Mouse (Mus musculus): ENCODE measurements around the gene Pitpnm2.
"Not testable (repeated sequence)": the region's sequence is repeated elsewhere in the genome, so short reads cannot be mapped to it uniquely, and the experiment has no call there.

Pitpnm2 gene

GRCm38 (mm10) chr5:124221037-124221735 is 28.4 kb downstream of the Pitpnm2 start:
- DNase-seq (ENCODE audit: low spot score): peak; percentile 83

DNA sequence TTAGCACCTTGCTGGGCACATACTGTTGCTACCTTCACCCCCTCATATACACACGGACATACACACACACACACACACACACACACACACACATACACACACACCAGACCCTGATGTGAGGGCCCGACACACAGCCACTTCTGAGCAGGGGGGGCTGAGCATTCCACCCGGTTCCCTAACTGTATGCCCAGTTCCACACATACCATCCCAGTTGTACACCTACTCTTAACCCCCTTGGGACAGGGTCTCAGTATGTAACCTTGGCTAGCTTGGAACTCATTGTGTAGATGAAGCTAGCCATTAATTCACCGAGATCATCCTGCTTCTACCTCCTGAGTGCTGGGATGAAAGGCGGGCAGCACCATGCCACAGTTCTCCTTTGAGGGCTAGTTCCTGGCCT is 29.0 kb downstream of the Pitpnm2 start:
- no peak for DNase-seq (ENCODE audit: low spot score)

DNA sequence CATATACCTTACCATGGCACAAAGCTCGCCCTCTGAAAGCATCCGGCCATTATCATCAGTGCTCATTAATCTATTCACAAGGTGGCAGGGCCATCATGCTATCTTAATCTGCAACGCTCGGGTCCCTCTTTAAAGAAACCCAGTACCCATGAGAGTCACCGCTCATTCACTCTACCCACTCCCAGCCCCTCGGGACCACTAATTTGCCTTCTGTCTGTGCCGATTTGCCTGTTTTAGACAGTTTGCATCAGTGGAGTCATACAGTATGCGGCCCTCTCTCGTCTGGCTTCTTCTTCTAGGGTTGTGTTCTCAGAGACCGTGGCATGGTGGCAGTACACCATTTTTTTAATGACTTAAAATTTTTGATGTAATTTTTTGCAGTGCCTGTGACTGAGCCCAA is 30.1 kb downstream of the Pitpnm2 start:
- DNase-seq (ENCODE audit: low spot score): no peak

DNA sequence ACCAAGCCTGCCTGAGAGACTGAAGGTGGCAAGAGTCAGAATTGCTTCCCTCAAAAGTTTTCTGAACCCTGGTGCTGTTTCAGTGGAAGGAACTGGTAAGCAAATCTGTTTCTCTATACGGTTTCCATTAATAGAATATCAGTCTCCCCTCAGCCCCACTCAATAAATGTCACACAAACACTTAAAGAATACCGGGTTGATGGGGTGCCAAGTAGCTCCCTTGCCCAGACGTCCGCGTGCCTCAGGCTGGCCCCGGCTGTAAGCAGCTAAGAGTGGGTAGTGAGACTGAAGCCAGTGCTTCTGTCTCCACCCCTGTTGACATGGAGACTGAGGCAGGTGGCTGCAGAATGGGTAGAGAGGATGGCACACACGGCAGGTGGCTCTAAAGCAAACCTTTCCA is 30.6 kb downstream of the Pitpnm2 start:
- no peak for DNase-seq (ENCODE audit: low spot score)

DNA sequence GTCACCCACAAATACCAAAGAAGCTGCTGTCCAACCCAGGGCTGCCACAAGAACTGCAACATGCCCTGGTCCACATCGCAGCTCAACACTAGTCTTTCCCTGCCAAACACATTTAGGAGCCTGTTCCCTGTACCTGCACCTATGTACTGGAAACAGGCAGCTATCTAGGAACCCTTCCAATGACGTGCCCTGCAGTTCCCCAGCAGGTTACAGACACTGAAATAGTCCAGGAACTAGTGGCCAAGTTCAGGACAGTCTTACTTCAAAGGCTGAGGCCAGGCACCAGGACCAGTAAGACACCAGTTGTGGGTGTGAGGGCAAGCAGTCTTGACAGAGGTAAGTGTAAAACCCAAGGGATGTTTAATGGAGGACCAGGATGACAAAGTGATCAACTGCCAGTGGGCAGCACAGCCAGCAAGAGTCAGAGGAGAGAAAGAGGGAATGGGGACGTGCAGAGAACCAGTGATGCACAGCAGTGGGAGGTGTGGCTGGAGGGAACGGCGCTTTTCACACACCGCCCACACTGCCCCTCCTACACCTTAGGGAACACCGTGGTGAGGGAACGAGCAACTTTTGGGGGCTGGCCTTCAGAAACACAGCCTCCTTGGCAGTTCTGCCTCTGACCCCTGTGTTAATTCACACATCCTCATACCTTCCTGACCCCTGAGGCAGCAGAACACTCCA is 31.9 kb downstream of the Pitpnm2 start:
- DNase-seq (ENCODE audit: low spot score): no peak

DNA sequence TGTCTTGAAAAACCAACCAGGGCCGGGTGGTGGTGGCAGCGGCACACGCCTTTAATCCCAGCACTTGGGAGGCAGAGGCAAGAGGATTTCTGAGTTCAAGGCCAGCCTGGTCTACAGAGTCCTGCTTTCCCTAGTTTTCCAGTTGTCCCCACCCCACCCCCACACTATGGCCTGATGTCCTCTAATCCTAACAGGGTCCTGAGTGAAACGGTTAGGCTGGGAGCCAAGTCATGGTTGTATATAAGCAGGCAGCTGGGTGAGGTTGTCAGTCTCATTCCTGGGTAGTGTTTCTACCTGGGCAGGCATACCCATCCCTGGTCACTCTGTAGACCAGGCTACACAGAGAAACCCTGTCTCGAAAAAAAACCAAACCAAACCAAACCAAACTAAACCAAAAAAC is 32.5 kb downstream of the Pitpnm2 start:
- DNase-seq (ENCODE audit: low spot score): not testable (repeated sequence)

DNA sequence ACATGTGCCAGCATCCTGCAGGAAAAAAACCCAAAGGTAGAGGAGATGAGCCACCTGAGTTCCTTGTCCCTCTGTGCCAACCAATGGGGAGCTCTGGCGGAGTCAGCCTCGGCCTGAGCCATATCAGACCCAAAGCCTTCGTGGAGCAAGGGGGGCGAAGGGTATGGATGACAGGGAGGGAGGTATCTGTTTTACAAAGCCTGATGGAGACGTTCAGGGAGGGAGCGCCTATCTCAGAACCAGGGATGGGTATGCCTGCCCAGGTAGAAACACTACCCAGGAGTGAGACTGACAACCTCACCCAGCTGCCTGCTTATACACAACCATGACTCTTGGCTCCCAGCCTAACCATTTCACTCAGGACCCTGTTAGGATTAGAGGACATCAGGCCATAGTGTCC is 33.2 kb downstream of the Pitpnm2 start:
- DNase-seq (ENCODE audit: low spot score): no peak

GRCm38 (mm10) chr5:124215647-124216046 is 33.9 kb downstream of the Pitpnm2 start:
- DNase-seq (ENCODE audit: low spot score): no peak

- DNase-seq (ENCODE audit: low spot score): no peak
Measured at GRCm38 (mm10) chr5:124214516-124215145, 34.9 kb downstream of the Pitpnm2 start.

- no peak for DNase-seq (ENCODE audit: low spot score)
Measured at GRCm38 (mm10) chr5:124213588-124214469, 35.7 kb downstream of the Pitpnm2 start.

DNA sequence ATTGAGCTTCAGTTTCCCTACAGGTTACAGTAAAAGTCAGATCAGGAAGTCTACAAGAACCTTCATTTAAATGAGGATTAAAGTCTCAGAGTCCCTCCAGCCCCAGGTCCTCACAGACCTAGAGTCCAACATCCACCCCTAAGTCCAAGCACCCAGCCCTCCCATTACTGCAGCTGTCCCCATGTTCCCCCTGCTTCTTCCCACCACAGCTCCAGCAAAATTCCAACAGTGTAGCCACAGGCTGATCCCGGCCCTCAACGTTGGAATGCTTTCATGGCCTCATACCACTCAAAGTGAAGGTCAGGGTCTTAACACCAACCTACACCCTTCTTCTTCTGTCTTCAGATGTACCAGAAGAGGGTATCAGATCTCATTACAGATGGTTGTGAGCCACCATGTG is 37.9 kb downstream of the Pitpnm2 start:
- DNase-seq (ENCODE audit: low spot score): no peak

DNA sequence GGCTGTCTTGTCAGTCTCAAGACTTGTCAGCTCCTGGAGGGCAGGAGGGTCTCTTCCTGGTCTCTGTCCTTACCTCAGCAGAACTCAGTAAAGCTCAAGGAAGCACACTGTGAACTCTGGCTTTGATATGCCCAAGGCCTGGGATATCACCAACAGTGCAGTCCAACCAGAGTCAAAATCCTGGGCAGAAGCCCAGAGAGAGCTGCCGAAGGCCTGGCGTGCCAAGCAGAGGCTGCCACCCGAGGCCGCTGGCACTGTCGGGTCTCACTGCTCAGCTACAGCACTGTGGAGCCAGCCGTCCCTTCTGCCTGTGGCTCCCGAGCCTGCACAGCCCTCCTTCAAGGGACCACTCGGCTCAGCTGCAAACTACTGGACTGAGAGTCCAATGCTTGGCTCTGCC is 38.3 kb downstream of the Pitpnm2 start:
- no peak for DNase-seq (ENCODE audit: low spot score)

DNA sequence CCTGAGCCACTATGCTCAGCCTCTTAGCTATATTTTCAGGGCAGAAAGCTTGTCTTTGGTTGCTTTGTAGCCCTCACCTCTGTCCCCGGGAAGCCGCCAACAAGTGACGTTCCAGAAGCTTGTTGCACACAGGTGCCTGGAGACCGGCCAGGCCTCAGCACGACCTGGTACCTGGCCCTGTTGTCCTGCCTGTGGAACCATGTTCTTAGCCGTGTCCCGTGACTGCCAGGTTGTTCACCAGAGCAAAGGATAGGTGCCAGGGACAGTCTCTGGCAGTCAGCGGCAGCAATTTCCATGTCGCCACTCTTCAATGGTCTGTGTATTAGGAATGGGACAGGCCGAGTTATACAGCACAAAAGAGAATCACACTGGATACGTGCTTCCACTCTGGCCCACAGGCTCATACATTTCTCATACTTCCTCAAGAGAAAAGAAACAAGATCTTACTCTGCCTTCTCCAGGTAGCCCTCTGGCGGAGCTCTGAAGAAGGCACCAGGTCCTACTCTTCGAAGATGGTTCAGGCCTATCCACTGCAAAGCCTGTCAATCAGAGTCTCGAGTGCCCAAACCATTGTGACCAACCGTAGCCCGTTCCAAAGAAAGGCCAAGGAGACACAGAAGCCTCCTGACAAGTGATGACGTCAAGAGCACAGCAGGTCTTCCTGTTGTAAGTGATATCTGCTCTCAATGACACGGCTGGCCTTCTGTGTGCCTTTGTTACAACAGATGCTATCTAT is 39.1 kb downstream of the Pitpnm2 start:
- DNase-seq (ENCODE audit: low spot score): no peak

DNA sequence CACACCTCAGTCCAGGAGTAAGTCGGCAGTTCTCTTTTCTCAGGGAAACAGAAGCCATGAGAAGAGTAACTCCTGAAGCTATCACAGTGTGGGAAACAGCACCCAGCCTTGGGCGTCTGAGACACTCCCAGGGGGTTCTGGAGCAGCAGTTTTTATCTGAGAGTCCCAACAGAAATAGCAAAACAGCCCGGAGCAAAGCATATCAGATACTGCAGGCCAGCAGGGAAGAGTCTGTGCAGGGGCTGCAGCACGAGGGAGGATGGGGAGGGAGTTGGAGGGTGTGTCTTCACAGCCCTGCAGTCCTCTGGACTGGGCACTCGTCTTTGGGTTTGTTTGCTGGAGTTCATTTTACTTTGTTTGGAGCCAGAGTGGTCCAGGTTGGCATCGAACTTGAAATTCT is 39.7 kb downstream of the Pitpnm2 start:
- DNase-seq (ENCODE audit: low spot score): no peak

DNA sequence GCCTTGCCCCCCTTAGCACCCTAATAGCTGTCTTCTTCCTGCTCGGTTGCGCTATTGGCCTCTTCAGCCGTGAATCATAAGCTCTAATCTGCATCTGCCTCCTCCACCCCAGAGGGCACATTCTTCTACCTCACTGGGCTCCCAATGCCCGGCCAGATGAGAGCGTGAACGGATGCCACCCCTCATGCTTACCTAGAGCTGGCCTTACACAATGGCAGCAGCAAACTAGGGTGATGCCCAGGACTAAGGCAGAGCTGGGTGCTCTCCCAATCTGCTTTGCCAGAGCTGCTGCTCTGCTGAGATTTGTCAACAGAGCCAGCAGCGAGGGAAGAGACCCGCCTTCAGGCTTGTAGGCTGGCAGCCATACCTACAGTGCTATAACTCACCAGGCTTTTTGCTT is 41.5 kb downstream of the Pitpnm2 start:
- DNase-seq (ENCODE audit: low spot score): no peak

- DNase-seq (ENCODE audit: low spot score): no peak
Measured at GRCm38 (mm10) chr5:124206481-124207038, 43.0 kb downstream of the Pitpnm2 start.

DNA sequence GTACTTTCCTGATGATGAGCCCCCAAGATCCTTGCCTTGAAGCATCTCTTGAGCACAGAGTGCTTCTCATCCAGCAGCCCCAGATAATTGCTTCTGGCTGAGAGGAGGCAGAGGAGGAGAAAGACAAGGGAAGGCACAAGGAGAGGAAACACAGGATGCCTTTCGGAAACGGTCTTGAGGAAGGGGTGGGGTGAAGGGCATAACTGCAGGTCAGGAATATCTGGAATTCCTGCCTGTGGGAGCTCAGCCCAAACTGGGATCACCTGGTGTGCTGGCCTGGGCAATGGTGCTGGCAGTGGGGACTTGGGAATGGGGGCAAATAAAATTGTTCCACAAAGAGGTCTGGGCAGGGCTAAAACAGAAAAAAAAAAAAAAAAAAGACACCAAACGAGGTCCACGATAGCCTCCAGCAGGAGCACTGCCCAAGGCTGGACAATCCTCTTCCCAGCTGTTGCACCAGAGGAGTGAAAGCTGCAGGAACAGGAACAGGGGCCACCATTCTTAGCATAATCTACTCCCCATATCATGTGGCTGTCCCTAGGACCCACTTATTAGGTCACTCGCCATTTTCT is 43.7 kb downstream of the Pitpnm2 start:
- DNase-seq (ENCODE audit: low spot score): no peak

DNA sequence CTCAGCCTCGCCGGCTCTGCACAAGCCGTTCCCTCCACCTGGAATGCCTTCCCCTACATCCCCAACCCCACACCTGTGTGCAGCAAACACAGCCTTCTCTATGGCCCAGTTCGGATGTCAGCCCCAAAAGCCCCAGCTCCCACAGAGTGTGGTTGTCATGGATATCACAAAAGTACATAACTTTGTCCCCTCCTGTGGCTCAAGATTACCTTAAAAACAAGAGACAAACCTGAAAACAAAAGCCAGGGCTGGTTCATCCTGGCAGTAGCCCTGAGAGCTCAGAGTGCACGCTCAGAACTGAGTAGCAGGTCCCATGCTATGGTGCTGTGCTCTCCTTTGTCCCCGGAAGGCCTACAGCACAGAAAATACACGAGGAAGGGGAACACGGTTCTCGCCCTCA is 44.3 kb downstream of the Pitpnm2 start:
- no peak for DNase-seq (ENCODE audit: low spot score)

DNA sequence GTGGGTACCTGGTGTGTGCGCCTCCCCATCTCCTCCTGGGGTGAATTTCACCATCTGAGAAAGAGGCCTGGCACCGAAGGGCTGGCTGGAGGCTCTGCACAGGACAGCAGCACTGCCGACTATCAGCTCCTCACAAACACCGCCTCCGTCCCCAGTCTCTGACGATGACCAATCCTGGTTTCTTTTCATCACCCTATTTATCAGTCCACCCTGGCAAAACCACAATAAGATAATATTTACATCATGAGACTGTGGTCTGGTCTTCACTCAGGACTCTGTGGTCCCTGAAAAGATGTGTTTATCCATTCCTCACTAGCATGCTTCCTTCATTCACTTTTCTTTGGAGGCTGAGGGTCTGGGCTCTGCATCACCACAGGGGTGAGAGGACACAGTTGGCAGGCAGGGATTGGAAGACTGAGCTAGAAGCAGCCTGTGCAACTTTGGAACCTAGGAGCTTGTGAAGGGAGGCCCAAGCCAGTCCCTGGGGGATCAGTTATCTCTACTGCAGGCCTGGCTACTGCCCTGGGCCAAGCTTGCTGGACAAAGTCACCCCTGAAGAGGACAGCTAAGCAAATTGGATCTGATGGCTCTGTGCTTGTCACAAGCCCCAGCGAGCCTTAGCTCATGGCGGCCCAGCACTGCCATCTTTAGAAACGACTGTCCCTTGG is 45.3 kb downstream of the Pitpnm2 start:
- DNase-seq (ENCODE audit: low spot score): no peak

GRCm38 (mm10) chr5:124203251-124203650 is 46.3 kb downstream of the Pitpnm2 start:
- no peak for DNase-seq (ENCODE audit: low spot score)
